Mouse (Mus musculus) mature B cell (primary cell): ENCODE data around the gene Ugt1a5.
"Not testable (repeated sequence)": the region's sequence is repeated elsewhere in the genome, so short reads cannot be mapped to it uniquely, and the experiment has no call there.

Experiments
- in situ Hi-C: fragments of 300-500 bp; cut with MboI; formaldehyde crosslinking; loops from 2 replicates; pipeline ENCODE4 v1.14.3; 2019

Gene Ugt1a5

GRCm38 (mm10) chr1:88165711-88166110, at the start of gene Ugt1a5:
Gene Ugt1a5 (plus strand): TSS chr1:88166012.
- in situ Hi-C loops, result no loop called here

GRCm38 (mm10) chr1:88120550-88120949, 45.3 kb upstream of the Ugt1a5 start:
- in situ Hi-C loops, result not testable (repeated sequence)

GRCm38 (mm10) chr1:88121521-88121920, 44.3 kb upstream of the Ugt1a5 start:
- in situ Hi-C loops, result not testable (repeated sequence)

- in situ Hi-C loops, result not testable (repeated sequence)
Measured at GRCm38 (mm10) chr1:88125827-88126360, 39.9 kb upstream of the Ugt1a5 start.

- in situ Hi-C loops, result not testable (repeated sequence)
Measured at GRCm38 (mm10) chr1:88129091-88129490, 36.7 kb upstream of the Ugt1a5 start.

GRCm38 (mm10) chr1:88130223-88130622, 35.6 kb upstream of the Ugt1a5 start:
- in situ Hi-C loops, result not testable (repeated sequence)

GRCm38 (mm10) chr1:88133908-88134456, 31.8 kb upstream of the Ugt1a5 start:
- in situ Hi-C loops, result no loop called here

GRCm38 (mm10) chr1:88134457-88135011, 31.3 kb upstream of the Ugt1a5 start, which contains the start of gene Ugt1a6a:
Gene Ugt1a6a (plus strand): TSS chr1:88134809.
- in situ Hi-C loops, result not testable (repeated sequence)

- in situ Hi-C loops, result not testable (repeated sequence)
Measured at GRCm38 (mm10) chr1:88135229-88135904, 30.4 kb upstream of the Ugt1a5 start.

GRCm38 (mm10) chr1:88136646-88137045, 29.2 kb upstream of the Ugt1a5 start:
- in situ Hi-C loops, result no loop called here

- in situ Hi-C loops, result no loop called here
Measured at GRCm38 (mm10) chr1:88137264-88137663, 28.5 kb upstream of the Ugt1a5 start.

GRCm38 (mm10) chr1:88138145-88138544, 27.7 kb upstream of the Ugt1a5 start:
- in situ Hi-C loops, result no loop called here

GRCm38 (mm10) chr1:88140492-88140891, 25.3 kb upstream of the Ugt1a5 start:
- in situ Hi-C loops, result not testable (repeated sequence)

GRCm38 (mm10) chr1:88143966-88144675, 21.7 kb upstream of the Ugt1a5 start:
- in situ Hi-C loops, result not testable (repeated sequence)

GRCm38 (mm10) chr1:88145278-88145677, 20.5 kb upstream of the Ugt1a5 start:
- in situ Hi-C loops, result not testable (repeated sequence)

GRCm38 (mm10) chr1:88150133-88150532, 15.7 kb upstream of the Ugt1a5 start:
- in situ Hi-C loops, result not testable (repeated sequence)

- in situ Hi-C loops, result no loop called here
Measured at GRCm38 (mm10) chr1:88158430-88158829, 7.4 kb upstream of the Ugt1a5 start.

- in situ Hi-C loops, result not testable (repeated sequence)
Measured at GRCm38 (mm10) chr1:88172190-88172589, 6.4 kb downstream of the Ugt1a5 start.

GRCm38 (mm10) chr1:88179657-88180056, 13.8 kb downstream of the Ugt1a5 start:
- in situ Hi-C loops, result no loop called here

GRCm38 (mm10) chr1:88186325-88186935, 20.6 kb downstream of the Ugt1a5 start:
- in situ Hi-C loops, result no loop called here

GRCm38 (mm10) chr1:88192136-88192535, 26.3 kb downstream of the Ugt1a5 start:
- in situ Hi-C loops, result no loop called here

- in situ Hi-C loops, result no loop called here
Measured at GRCm38 (mm10) chr1:88195687-88196086, 29.9 kb downstream of the Ugt1a5 start.
